Mouse (Mus musculus) heart, postnatal 0 days (tissue): ENCODE measurements around the gene Fen1. TPM values are rescaled to one million over a fixed set of nuclear protein-coding genes. Genes with fewer than 3 reads are reported as not detected.

ENCODE experiments used
- ATAC-seq: fragments of 200-750 bp; cut with Nextera tagmentation; 2 replicates; pipeline ENCODE4 v1.8.0; 2017; ENCODE audit warnings: low read depth, moderate number of reproducible peaks, moderate library complexity; ENCODE audit not compliant: insufficient read depth
- DNase-seq: peaks from one replicate; pipeline ENCODE4 v3.0.0-alpha.2; 2016; ENCODE audit warnings: low spot score
- H3K27ac ChIP-seq: fragments of 300-500 bp; sonication (generic); 2 replicates; pipeline ENCODE4 v1.5.1; 2014; ENCODE audit warnings: low read depth, mild to moderate bottlenecking
- H3K27me3 ChIP-seq: fragments of 300-500 bp; sonication (generic); 2 replicates; pipeline ENCODE4 v1.6.1; 2014; ENCODE audit warnings: low read length, mixed read lengths; ENCODE audit not compliant: control insufficient read depth, insufficient read depth
- H3K36me3 ChIP-seq: fragments of 300-500 bp; sonication (generic); replicated peaks from 2 replicates; pipeline ENCODE4 v1.6.1; 2014; ENCODE audit warnings: low read length, mixed read lengths; ENCODE audit not compliant: control insufficient read depth, insufficient read depth
- H3K4me1 ChIP-seq: fragments of 300-500 bp; sonication (generic); 2 replicates; pipeline ENCODE4 v1.6.1; 2014; ENCODE audit warnings: antibody characterized with exemption; ENCODE audit not compliant: control insufficient read depth, insufficient read depth
- H3K4me2 ChIP-seq: fragments of 300-500 bp; sonication (generic); 2 replicates; pipeline ENCODE4 v1.6.1; 2014; ENCODE audit warnings: low read depth, mild to moderate bottlenecking, low read length, moderate library complexity
- H3K4me3 ChIP-seq: fragments of 300-500 bp; sonication (generic); 2 replicates; pipeline ENCODE4 v1.5.1; 2014; ENCODE audit warnings: low read depth, low read length
- H3K9ac ChIP-seq: fragments of 300-500 bp; sonication (generic); replicated peaks from 2 replicates; pipeline ENCODE4 v1.6.1; 2014; ENCODE audit warnings: low read depth, low read length, mixed read lengths
- H3K9me3 ChIP-seq: fragments of 300-500 bp; sonication (generic); replicated peaks from 2 replicates; pipeline ENCODE4 v1.6.1; 2016; ENCODE audit warnings: low read length; ENCODE audit not compliant: control insufficient read depth
- CTCF ChIP-seq: IDR thresholded peaks from 2 replicates; pipeline ENCODE4 v1.5.1; 2016; ENCODE audit warnings: antibody characterized with exemption, control low read depth, low read depth
- EP300 ChIP-seq: IDR thresholded peaks from 2 replicates; pipeline ENCODE4 v1.6.1; 2016; ENCODE audit warnings: antibody characterized with exemption, low read depth
- WGBS: fragments of 180-500 bp; shearing (Covaris S2); extraction: QIAGEN DNeasy Blood & Tissue Kit; methylation state at CpG from one replicate; pipeline ENCODE4 v1.1.7; 2014; 5-methylcytosine and 5-hydroxymethylcytosine counted together
- polyA plus RNA-seq: library from polyadenylated mRNA; unstranded; fragments of >200 nt; fragmentation: Nextera tagmentation; extraction: Ambion mirVana; gene quantifications from 2 replicates; pipeline ENCODE4 v1.2.1, GENCODE M21; 2015
- total RNA-seq: library from RNA; depleted of rRNA; stranded (reverse); fragments of >200 nt; gene quantifications from 2 replicates; pipeline ENCODE4 v1.2.3, GENCODE M21; 2014; ENCODE audit warnings: low replicate concordance

Fen1 gene
- total and polyA plus RNA-seq, 2 experiments from 2014 or later, result 19.1 to 34.9 TPM

GRCm38 (mm10) chr19:10213796-10214471 is 10.0 kb upstream of the Fen1 start:
- H3K27me3 ChIP-seq, result no peaks in the 10 kb centered on the region
- H3K27ac ChIP-seq, result no peak overlapping the region
- no peak overlapping the region for H3K4me3 ChIP-seq
- no peak overlapping the region for H3K4me2 ChIP-seq
- H3K36me3 ChIP-seq, result peaks cover 21% of the 10 kb centered on the region; the same call in 1 of the 2 replicates
- 81% methylated on average over 10 of the region's 10 CpGs for WGBS
- no peaks in the 10 kb centered on the region for H3K9me3 ChIP-seq
- no peaks in the 10 kb centered on the region for H3K4me1 ChIP-seq
- ATAC-seq (no peak), DNase-seq (no peak)
- no peak overlapping the region for H3K9ac ChIP-seq
- TF ChIP-seq EP300 (no peak), CTCF (no peak)

DNA sequence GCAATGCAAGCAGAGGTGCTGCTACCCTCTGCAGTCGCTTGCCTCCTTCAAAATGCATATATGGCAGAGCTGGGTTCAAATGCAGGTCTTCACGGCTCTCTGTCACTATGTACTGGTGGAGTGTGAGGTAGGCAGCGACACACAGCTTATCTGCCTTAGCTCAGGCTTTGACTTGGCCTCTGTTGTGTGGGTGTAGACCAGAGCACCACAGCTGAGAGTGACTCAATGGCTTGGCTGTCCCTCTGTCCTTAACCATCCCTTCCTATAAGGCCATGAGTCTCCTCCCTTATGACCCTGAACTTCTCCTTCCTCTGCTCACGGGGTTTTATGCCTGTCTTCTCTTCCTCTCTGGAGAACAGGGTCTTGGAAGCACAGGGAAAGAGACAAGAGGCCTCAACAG is 6.9 kb upstream of the Fen1 start:
- ATAC-seq, result no peak
- Histone ChIP-seq H3K27me3 (no peaks in the 10 kb centered on the region), H3K4me3 (no peak overlapping the region), H3K27ac (no peak overlapping the region), H3K36me3 (peaks cover 47% of the 10 kb centered on the region), H3K4me2 (no peak overlapping the region), H3K4me1 (0 out of 2 replicates have a peak, but pooled peaks cover 4% of the 10 kb centered on the region), H3K9ac (no peak overlapping the region), H3K9me3 (no peaks in the 10 kb centered on the region)
- no peak for DNase-seq
- WGBS, result 65% methylated on average over 4 of the region's 4 CpGs
- TF ChIP-seq CTCF (no peak), EP300 (no peak)

DNA sequence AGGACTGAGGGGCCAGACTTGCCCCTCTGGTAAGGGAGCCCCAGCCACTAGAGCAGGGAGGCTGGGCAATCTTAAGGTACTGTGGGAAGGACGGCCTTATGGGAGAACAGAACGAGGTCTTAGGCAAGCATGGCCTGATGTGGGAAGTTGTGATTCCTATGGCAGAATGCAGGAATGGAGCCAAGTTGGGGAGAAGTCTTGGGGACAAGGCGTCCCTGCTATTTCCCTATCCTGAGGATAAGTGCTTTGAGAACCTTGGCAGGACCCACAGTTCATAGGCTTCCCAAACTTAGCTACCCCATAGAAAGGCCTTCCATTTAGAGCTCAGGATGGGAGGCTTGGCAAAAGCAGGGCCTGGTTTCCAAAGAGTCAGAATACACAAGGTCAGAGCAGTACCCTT is 4.9 kb upstream of the Fen1 start:
- Histone ChIP-seq H3K27me3 (no peaks in the 10 kb centered on the region), H3K4me1 (0 out of 2 replicates have a peak, but pooled peaks cover 4% of the 10 kb centered on the region), H3K36me3 (peaks cover 48% of the 10 kb centered on the region), H3K9ac (no peak overlapping the region), H3K27ac (no peak overlapping the region), H3K9me3 (no peaks in the 10 kb centered on the region), H3K4me3 (no peak overlapping the region), H3K4me2 (no peak overlapping the region)
- 65% methylated on average over 3 of the region's 3 CpGs for WGBS
- DNase-seq, result no peak
- ATAC-seq, result no peak
- TF ChIP-seq EP300 (no peak), CTCF (no peak)

GRCm38 (mm10) chr19:10205051-10205450 is 1.1 kb upstream of the Fen1 start:
- ATAC-seq (no peak), DNase-seq (no peak)
- no peaks in the 10 kb centered on the region for H3K9me3 ChIP-seq
- no peak overlapping the region; the same call in 1 of the 2 replicates for H3K4me3 ChIP-seq
- WGBS, result 64% methylated on average over 6 of the region's 6 CpGs
- H3K36me3 ChIP-seq, result peaks cover 39% of the 10 kb centered on the region
- no peaks in the 10 kb centered on the region for H3K27me3 ChIP-seq
- H3K4me2 ChIP-seq, result peak overlapping the region; percentile 78; the same call in 1 of the 2 replicates
- peak overlapping the region; percentile 75 for H3K27ac ChIP-seq
- peaks cover 9% of the 10 kb centered on the region; the same call in 1 of the 2 replicates for H3K4me1 ChIP-seq
- H3K9ac ChIP-seq, result no peak overlapping the region
- TF ChIP-seq CTCF (no peak), EP300 (no peak)

GRCm38 (mm10) chr19:10204616-10205001 is 640 bp upstream of the Fen1 start:
- peak overlapping the region; percentile 75 for H3K4me3 ChIP-seq
- H3K36me3 ChIP-seq, result peaks cover 42% of the 10 kb centered on the region
- DNase-seq (peak; percentile 75), ATAC-seq (peak; percentile 54; the same call in 1 of the 2 replicates)
- H3K27me3 ChIP-seq, result no peaks in the 10 kb centered on the region
- peak overlapping the region; percentile 75 for H3K27ac ChIP-seq
- peaks cover 9% of the 10 kb centered on the region; the same call in 1 of the 2 replicates for H3K4me1 ChIP-seq
- 2% methylated on average over 5 of the region's 5 CpGs for WGBS
- H3K9ac ChIP-seq, result peak overlapping the region; percentile 66
- TF ChIP-seq CTCF, result peak; percentile 40
- TF ChIP-seq EP300, result no peak
- H3K4me2 ChIP-seq, result peak overlapping the region; percentile 78
- H3K9me3 ChIP-seq, result no peaks in the 10 kb centered on the region
